Mouse (Mus musculus): ENCODE data around the gene Rgs6. TPM values are rescaled to one million over a fixed set of nuclear protein-coding genes. Genes with fewer than 3 reads are reported as not detected.

Gene Rgs6
- total and polyA plus RNA-seq, 3 experiments = 7.3 to 12.6 (median 10.2) TPM

- H3K27ac ChIP-seq = no peak overlapping the region
Observed at GRCm38 (mm10) chr12:82920146-82920545, 332.1 kb downstream of the Rgs6 start.

GRCm38 (mm10) chr12:82921287-82922015 lies 333.4 kb downstream of the Rgs6 start:
- H3K4me1 ChIP-seq (ENCODE audit: control insufficient read depth, insufficient read depth, low read length) = 0 out of 2 replicates have a peak, but pooled peaks cover 1% of the 10 kb centered on the region
- no peaks in the 10 kb centered on the region for H3K36me3 ChIP-seq (ENCODE audit: control insufficient read depth, insufficient read depth, low read length)
- no peak for TF ChIP-seq POLR2A (IDR thresholded peaks at IDR 0.05; ENCODE audit: insufficient read depth, low read depth, low read length)
- TF ChIP-seq EP300 (IDR thresholded peaks at IDR 0.05; ENCODE audit: insufficient read depth, low read depth, low read length) = no peak
- no peak for TF ChIP-seq CTCF (IDR thresholded peaks at IDR 0.05)
- 92% methylated on average over 20 of the region's 20 CpGs for WGBS
- H3K9ac ChIP-seq (ENCODE audit: low read depth, low read length) = no peak overlapping the region
- no peaks in the 10 kb centered on the region for H3K79me2 ChIP-seq (replicated peaks; ENCODE audit: control insufficient read depth, insufficient read depth, low read length)
- no peak overlapping the region for H3K27ac ChIP-seq
- no peak for DNase-seq
- H3K27me3 ChIP-seq (ENCODE audit: control insufficient read depth, insufficient read depth, low read length) = no peaks in the 10 kb centered on the region
- intact Hi-C loops (cut with DNase I) = no loop called here
- no peak overlapping the region for H3K4me3 ChIP-seq

More at GRCm38 (mm10) chr12:82920146-82920545, 332.1 kb downstream of the Rgs6 start:
- H3K4me3 ChIP-seq = no peak overlapping the region
- no peak for DNase-seq
- 63% methylated on average over 2 of the region's 2 CpGs for WGBS
- H3K4me1 ChIP-seq (ENCODE audit: control insufficient read depth, insufficient read depth, low read length) = 0 out of 2 replicates have a peak, but pooled peaks cover 1% of the 10 kb centered on the region
- H3K27me3 ChIP-seq (ENCODE audit: control insufficient read depth, insufficient read depth, low read length) = no peaks in the 10 kb centered on the region
- TF ChIP-seq CTCF (IDR thresholded peaks at IDR 0.05) (no peak), POLR2A (IDR thresholded peaks at IDR 0.05; ENCODE audit: insufficient read depth, low read depth, low read length) (no peak), EP300 (IDR thresholded peaks at IDR 0.05; ENCODE audit: insufficient read depth, low read depth, low read length) (no peak)
- H3K79me2 ChIP-seq (replicated peaks; ENCODE audit: control insufficient read depth, insufficient read depth, low read length) = no peaks in the 10 kb centered on the region
- intact Hi-C loops (cut with DNase I) = no loop called here
- H3K9ac ChIP-seq (ENCODE audit: low read depth, low read length) = no peak overlapping the region
- no peaks in the 10 kb centered on the region for H3K36me3 ChIP-seq (ENCODE audit: control insufficient read depth, insufficient read depth, low read length)

- H3K4me1 ChIP-seq (ENCODE audit: control insufficient read depth, insufficient read depth, low read length) = 0 out of 2 replicates have a peak, but pooled peaks cover 1% of the 10 kb centered on the region
- no peak for TF ChIP-seq EP300 (IDR thresholded peaks at IDR 0.05; ENCODE audit: insufficient read depth, low read depth, low read length)
- TF ChIP-seq POLR2A (IDR thresholded peaks at IDR 0.05; ENCODE audit: insufficient read depth, low read depth, low read length) = no peak
- no peak for TF ChIP-seq CTCF (IDR thresholded peaks at IDR 0.05)
- no peaks in the 10 kb centered on the region for H3K27me3 ChIP-seq (ENCODE audit: control insufficient read depth, insufficient read depth, low read length)
- no peak overlapping the region for H3K9ac ChIP-seq (ENCODE audit: low read depth, low read length)
- H3K79me2 ChIP-seq (replicated peaks; ENCODE audit: control insufficient read depth, insufficient read depth, low read length) = no peaks in the 10 kb centered on the region
- H3K4me3 ChIP-seq = no peak overlapping the region
- no peak for DNase-seq
- intact Hi-C loops (cut with DNase I) = no loop called here
- WGBS = 82% methylated on average over 4 of the region's 4 CpGs
- H3K36me3 ChIP-seq (ENCODE audit: control insufficient read depth, insufficient read depth, low read length) = no peaks in the 10 kb centered on the region
- no peak overlapping the region for H3K27ac ChIP-seq
Observed at GRCm38 (mm10) chr12:82922856-82923506, 334.9 kb downstream of the Rgs6 start.

GRCm38 (mm10) chr12:82932706-82933461 lies 344.8 kb downstream of the Rgs6 start:
- Histone ChIP-seq H3K79me2 (replicated peaks; ENCODE audit: control insufficient read depth, insufficient read depth, low read length) (no peaks in the 10 kb centered on the region), H3K4me1 (ENCODE audit: control insufficient read depth, insufficient read depth, low read length) (peaks cover 8% of the 10 kb centered on the region), H3K27me3 (ENCODE audit: control insufficient read depth, insufficient read depth, low read length) (no peaks in the 10 kb centered on the region), H3K36me3 (ENCODE audit: control insufficient read depth, insufficient read depth, low read length) (peaks cover 12% of the 10 kb centered on the region), H3K9ac (ENCODE audit: low read depth, low read length) (no peak overlapping the region), H3K4me3 (peak overlapping the region; percentile 10; the same call in 1 of the 2 replicates), H3K27ac (peak overlapping the region; percentile 72)
- TF ChIP-seq CTCF (IDR thresholded peaks at IDR 0.05) = no peak
- TF ChIP-seq POLR2A (IDR thresholded peaks at IDR 0.05; ENCODE audit: insufficient read depth, low read depth, low read length) = peak; percentile 34; the same call in 1 of the 2 replicates
- peak; percentile 65; the same call in 1 of the 2 replicates for TF ChIP-seq EP300 (IDR thresholded peaks at IDR 0.05; ENCODE audit: insufficient read depth, low read depth, low read length)
- WGBS = 34% methylated on average over 14 of the region's 14 CpGs
- peak; percentile 73 to 80 for DNase-seq
- intact Hi-C loops (cut with DNase I) = no loop called here

GRCm38 (mm10) chr12:82935121-82935762 lies 347.1 kb downstream of the Rgs6 start:
- intact Hi-C loops (cut with DNase I) = no loop called here
- no peaks in the 10 kb centered on the region for H3K79me2 ChIP-seq (replicated peaks; ENCODE audit: control insufficient read depth, insufficient read depth, low read length)
- peaks cover 8% of the 10 kb centered on the region for H3K4me1 ChIP-seq (ENCODE audit: control insufficient read depth, insufficient read depth, low read length)
- 46% methylated on average over 6 of the region's 6 CpGs for WGBS
- peaks cover 12% of the 10 kb centered on the region for H3K36me3 ChIP-seq (ENCODE audit: control insufficient read depth, insufficient read depth, low read length)
- H3K27me3 ChIP-seq (ENCODE audit: control insufficient read depth, insufficient read depth, low read length) = no peaks in the 10 kb centered on the region
- peak in 1 of 2 experiments; percentile 47 for DNase-seq
- H3K27ac ChIP-seq = peak overlapping the region; percentile 44
- no peak overlapping the region for H3K9ac ChIP-seq (ENCODE audit: low read depth, low read length)
- no peak overlapping the region for H3K4me3 ChIP-seq
- TF ChIP-seq CTCF (IDR thresholded peaks at IDR 0.05) (no peak), EP300 (IDR thresholded peaks at IDR 0.05; ENCODE audit: insufficient read depth, low read depth, low read length) (peak; percentile 80)

All from heart, adult 2 months (tissue).